Mouse (Mus musculus) C2C12 (cell line): ENCODE measurements around the gene Insl5. TPM values are rescaled to one million over a fixed set of nuclear protein-coding genes. Genes with fewer than 3 reads are reported as not detected.

Experiments
- H3K27me3 ChIP-seq: one replicate; pipeline ENCODE4 v1.6.1; 2011; ENCODE audit not compliant: control insufficient read depth, insufficient read depth, insufficient read length
- H3K36me3 ChIP-seq: one replicate; pipeline ENCODE4 v1.6.1; 2011; ENCODE audit not compliant: control insufficient read depth, insufficient read depth
- H3K4me3 ChIP-seq: one replicate; pipeline ENCODE4 v1.5.1; 2011; ENCODE audit warnings: mild to moderate bottlenecking, control low read depth; ENCODE audit not compliant: poor library complexity, insufficient read depth, severe bottlenecking
- H3K79me2 ChIP-seq: one replicate; pipeline ENCODE4 v1.6.1; 2011; ENCODE audit not compliant: control insufficient read depth, insufficient read depth
- H3K79me3 ChIP-seq: one replicate; pipeline ENCODE4 v1.6.1; 2011; ENCODE audit warnings: low read depth, control low read depth
- H3ac ChIP-seq: one replicate; pipeline ENCODE3; 2011; ENCODE audit warnings: low read depth; ENCODE audit not compliant: control insufficient read depth, insufficient read length
- CEBPB ChIP-seq: IDR thresholded peaks from one replicate; pipeline ENCODE4 v1.6.1; 2011; ENCODE audit warnings: low read depth, mild to moderate bottlenecking, control low read depth, moderate library complexity
- CTCF ChIP-seq: IDR thresholded peaks from one replicate; pipeline ENCODE4 v1.5.1; 2011; ENCODE audit not compliant: control insufficient read depth, insufficient read depth, insufficient read length
- FOSL1 ChIP-seq: IDR thresholded peaks from one replicate; pipeline ENCODE4 v1.8.0; 2011; ENCODE audit warnings: mild to moderate bottlenecking, low read length; ENCODE audit not compliant: poor library complexity, insufficient read depth, severe bottlenecking
- MAX ChIP-seq: IDR thresholded peaks from one replicate; pipeline ENCODE4 v1.6.1; 2011; ENCODE audit warnings: mild to moderate bottlenecking, control low read depth
- MYOD1 ChIP-seq: IDR thresholded peaks from one replicate; pipeline ENCODE4 v1.6.1; 2011; ENCODE audit warnings: low read depth; ENCODE audit not compliant: control insufficient read depth, insufficient read length
- MYOG ChIP-seq: IDR thresholded peaks from one replicate; pipeline ENCODE4 v1.6.1; 2011; ENCODE audit not compliant: control insufficient read depth, insufficient read length; ENCODE audit errors: extremely low read depth
- USF1 ChIP-seq: IDR thresholded peaks from one replicate; pipeline ENCODE4 v1.6.1; 2011; ENCODE audit warnings: low read depth, mild to moderate bottlenecking, control low read depth, moderate library complexity
- polyA plus RNA-seq: library from polyadenylated mRNA; unstranded; fragments of >200 nt; fragmentation: generic; extraction: Trizol; gene quantifications from one replicate; pipeline ENCODE4 v1.2.1, GENCODE M21; 2012; ENCODE audit warnings: missing spikeins

The Insl5 gene
- polyA plus RNA-seq, 1 experiment, result not detected

DNA sequence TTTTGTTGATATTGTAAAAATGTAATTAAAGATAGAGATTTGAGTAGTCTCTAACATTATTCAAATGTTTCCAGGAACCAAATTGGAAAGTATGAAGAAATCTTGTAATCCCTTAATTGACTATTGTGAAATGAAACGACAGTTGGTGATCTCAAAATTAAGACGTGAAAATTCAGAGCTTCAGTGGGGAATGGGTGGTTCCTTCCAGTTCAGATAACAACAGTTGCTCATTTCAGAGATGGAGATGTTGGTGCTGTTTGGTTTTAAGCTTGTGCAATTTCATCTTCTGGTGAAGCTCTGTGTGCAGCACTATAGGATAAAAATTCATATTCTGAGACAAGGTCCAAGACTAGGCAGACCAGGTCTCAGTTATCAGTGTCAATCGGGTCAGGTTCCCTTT is 54.6 kb downstream of the Insl5 start:
- Histone ChIP-seq H3K4me3 (no peak overlapping the region), H3K27me3 (no peaks in the 10 kb centered on the region), H3K79me3 (no peaks in the 10 kb centered on the region), H3ac (no peak overlapping the region), H3K36me3 (no peaks in the 10 kb centered on the region), H3K79me2 (no peaks in the 10 kb centered on the region)
- TF ChIP-seq MYOD1 (no peak), MAX (no peak)

DNA sequence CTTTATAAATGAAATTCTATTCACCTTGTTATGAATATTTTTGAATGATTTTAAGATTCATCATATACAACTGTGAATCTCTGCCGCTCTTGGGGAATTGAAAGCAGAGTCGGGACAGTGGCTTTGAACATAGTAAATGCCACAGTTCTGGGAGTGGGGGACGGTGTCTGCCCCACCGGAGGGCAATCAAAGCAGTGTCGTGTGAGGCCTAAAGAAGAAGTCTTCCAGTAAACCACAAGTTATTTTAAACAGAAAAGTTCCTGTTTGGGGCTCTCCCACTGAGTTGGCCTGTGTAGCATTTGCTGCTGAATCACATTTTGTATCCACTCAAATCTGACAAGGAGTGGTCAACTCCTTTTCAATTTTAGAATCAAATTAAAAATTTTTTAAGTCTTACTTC is 55.5 kb downstream of the Insl5 start:
- no peaks in the 10 kb centered on the region for H3K79me2 ChIP-seq
- TF ChIP-seq USF1 (no peak), MYOD1 (no peak), CEBPB (no peak)
- H3K79me3 ChIP-seq, result no peaks in the 10 kb centered on the region
- no peaks in the 10 kb centered on the region for H3K27me3 ChIP-seq
- H3ac ChIP-seq, result no peak overlapping the region
- H3K4me3 ChIP-seq, result no peak overlapping the region
- no peaks in the 10 kb centered on the region for H3K36me3 ChIP-seq

GRCm38 (mm10) chr4:102969599-102969998 is 57.0 kb downstream of the Insl5 start:
- Histone ChIP-seq H3ac (no peak overlapping the region), H3K4me3 (no peak overlapping the region), H3K79me2 (no peaks in the 10 kb centered on the region), H3K79me3 (no peaks in the 10 kb centered on the region), H3K27me3 (no peaks in the 10 kb centered on the region), H3K36me3 (no peaks in the 10 kb centered on the region)
- TF ChIP-seq FOSL1, result no peak
- no peak for TF ChIP-seq CTCF
- no peak for TF ChIP-seq MYOD1
- no peak for TF ChIP-seq MYOG
- no peak for TF ChIP-seq MAX
- TF ChIP-seq CEBPB, result no peak
- no peak for TF ChIP-seq USF1

Other genes with a start within 250 kb of the Insl5 start
- not detected for gene Tctex1d1, start 48.2 kb downstream of the Insl5 start, polyA plus RNA-seq
- 7.4 TPM for gene Mier1, start 87.5 kb upstream of the Insl5 start, polyA plus RNA-seq
- 0.36 TPM for gene Wdr78, start 87.7 kb upstream of the Insl5 start, polyA plus RNA-seq
- 4.8 TPM for gene Slc35d1, start 188.3 kb upstream of the Insl5 start, polyA plus RNA-seq